Mouse (Mus musculus): Measurements from ENCODE around the gene Ccng2. TPM values are rescaled to one million over a fixed set of nuclear protein-coding genes. Genes with fewer than 3 reads are reported as not detected.

Ccng2 gene
- polyA plus RNA-seq, 2 experiments, result 8.2 to 14.6 TPM

- 81% methylated on average over 3 of the region's 3 CpGs for WGBS (ENCODE audit: insufficient replicate concordance)
- Histone ChIP-seq H3K36me3 (replicated peaks; ENCODE audit: control insufficient read depth, insufficient read depth, low read depth) (no peaks in the 10 kb centered on the region), H3K27ac (no peak overlapping the region), H3K9ac (replicated peaks) (no peak overlapping the region), H3K4me2 (ENCODE audit: low read depth) (no peak overlapping the region), H3K4me3 (ENCODE audit: insufficient read depth in 1 of 2, low read depth in 2 of 2, low read length in 2 of 2) (no peak overlapping the region), H3K4me1 (replicated peaks; ENCODE audit: control insufficient read depth in 2 of 2, insufficient read depth in 2 of 2, low read length in 1 of 2) (peaks cover 29 to 36% of the 10 kb centered on the region in 2 experiments), H3K9me3 (ENCODE audit: control insufficient read depth, low read length) (no peaks in the 10 kb centered on the region), H3K27me3 (ENCODE audit: control insufficient read depth, insufficient read depth, low read length) (no peaks in the 10 kb centered on the region)
- TF ChIP-seq CTCF (IDR thresholded peaks at IDR 0.05; ENCODE audit: low read depth), result no peak
- no peak for TF ChIP-seq EP300 (IDR thresholded peaks at IDR 0.05; ENCODE audit: low read depth)
- DNase-seq (ENCODE audit: low read depth in 3 of 3, low spot score in 3 of 3) (no peak), ATAC-seq (ENCODE audit: insufficient read depth) (no peak)
These were observed 31.2 kb upstream of the Ccng2 start for GRCm38 (mm10) chr5:93235888-93236287.

GRCm38 (mm10) chr5:93236541-93236940 is 30.5 kb upstream of the Ccng2 start:
- TF ChIP-seq EP300 (IDR thresholded peaks at IDR 0.05; ENCODE audit: low read depth) (no peak), CTCF (IDR thresholded peaks at IDR 0.05; ENCODE audit: low read depth) (no peak)
- H3K4me3 ChIP-seq (ENCODE audit: insufficient read depth in 1 of 2, low read depth in 2 of 2, low read length in 2 of 2), result no peak overlapping the region
- no peak overlapping the region for H3K27ac ChIP-seq
- H3K4me2 ChIP-seq (ENCODE audit: low read depth), result no peak overlapping the region
- H3K4me1 ChIP-seq (replicated peaks; ENCODE audit: control insufficient read depth in 2 of 2, insufficient read depth in 2 of 2, low read length in 1 of 2), result peaks cover 33 to 41% of the 10 kb centered on the region in 2 experiments
- 69% methylated on average over 4 of the region's 4 CpGs for WGBS (ENCODE audit: insufficient replicate concordance)
- H3K36me3 ChIP-seq (replicated peaks; ENCODE audit: control insufficient read depth, insufficient read depth, low read depth), result no peaks in the 10 kb centered on the region
- no peak for ATAC-seq (ENCODE audit: insufficient read depth)
- H3K27me3 ChIP-seq (ENCODE audit: control insufficient read depth, insufficient read depth, low read length), result no peaks in the 10 kb centered on the region
- no peak for DNase-seq (ENCODE audit: low read depth in 3 of 3, low spot score in 3 of 3)
- H3K9me3 ChIP-seq (ENCODE audit: control insufficient read depth, low read length), result no peaks in the 10 kb centered on the region
- H3K9ac ChIP-seq (replicated peaks), result no peak overlapping the region

GRCm38 (mm10) chr5:93239590-93240544 is 27.2 kb upstream of the Ccng2 start:
- H3K4me2 ChIP-seq (ENCODE audit: low read depth), result peak overlapping the region; percentile 66
- TF ChIP-seq CTCF (IDR thresholded peaks at IDR 0.05; ENCODE audit: low read depth), result no peak
- TF ChIP-seq EP300 (IDR thresholded peaks at IDR 0.05; ENCODE audit: low read depth), result peak; percentile 97
- peak overlapping the region; percentile 41 for H3K9ac ChIP-seq (replicated peaks)
- DNase-seq (ENCODE audit: low read depth in 3 of 3, low spot score in 3 of 3) (peak; percentile 85 to 90 (median 89)), ATAC-seq (ENCODE audit: insufficient read depth) (peak; percentile 99)
- WGBS (ENCODE audit: insufficient replicate concordance), result 7% methylated on average over 8 of the region's 8 CpGs
- no peaks in the 10 kb centered on the region for H3K27me3 ChIP-seq (ENCODE audit: control insufficient read depth, insufficient read depth, low read length)
- H3K9me3 ChIP-seq (ENCODE audit: control insufficient read depth, low read length), result no peaks in the 10 kb centered on the region
- peak overlapping the region; percentile 96 for H3K27ac ChIP-seq
- no peaks in the 10 kb centered on the region for H3K36me3 ChIP-seq (replicated peaks; ENCODE audit: control insufficient read depth, insufficient read depth, low read depth)
- peaks cover 25 to 32% of the 10 kb centered on the region in 2 experiments for H3K4me1 ChIP-seq (replicated peaks; ENCODE audit: control insufficient read depth in 2 of 2, insufficient read depth in 2 of 2, low read length in 1 of 2)
- H3K4me3 ChIP-seq (ENCODE audit: insufficient read depth in 1 of 2, low read depth in 2 of 2, low read length in 2 of 2), result peak overlapping the region in 1 of 2 experiments; percentile 8; a peak in 2 of 4 replicates

- WGBS (ENCODE audit: insufficient replicate concordance), result 62% methylated on average over 2 of the region's 2 CpGs
- Histone ChIP-seq H3K36me3 (replicated peaks; ENCODE audit: control insufficient read depth, insufficient read depth, low read depth) (no peaks in the 10 kb centered on the region), H3K4me1 (replicated peaks; ENCODE audit: control insufficient read depth in 2 of 2, insufficient read depth in 2 of 2, low read length in 1 of 2) (peaks cover 9 to 13% of the 10 kb centered on the region in 2 experiments), H3K9ac (replicated peaks) (no peak overlapping the region), H3K9me3 (ENCODE audit: control insufficient read depth, low read length) (no peaks in the 10 kb centered on the region), H3K27me3 (ENCODE audit: control insufficient read depth, insufficient read depth, low read length) (no peaks in the 10 kb centered on the region), H3K4me2 (ENCODE audit: low read depth) (no peak overlapping the region), H3K4me3 (ENCODE audit: insufficient read depth in 1 of 2, low read depth in 2 of 2, low read length in 2 of 2) (no peak overlapping the region), H3K27ac (no peak overlapping the region)
- DNase-seq (ENCODE audit: low read depth in 3 of 3, low spot score in 3 of 3) (no peak), ATAC-seq (ENCODE audit: insufficient read depth) (no peak)
- no peak for TF ChIP-seq EP300 (IDR thresholded peaks at IDR 0.05; ENCODE audit: low read depth)
- no peak for TF ChIP-seq CTCF (IDR thresholded peaks at IDR 0.05; ENCODE audit: low read depth)
These were observed 21.8 kb upstream of the Ccng2 start for GRCm38 (mm10) chr5:93245280-93245679.

- Histone ChIP-seq H3K4me3 (ENCODE audit: insufficient read depth in 1 of 2, low read depth in 2 of 2, low read length in 2 of 2) (no peak overlapping the region), H3K9me3 (ENCODE audit: control insufficient read depth, low read length) (no peaks in the 10 kb centered on the region), H3K9ac (replicated peaks) (no peak overlapping the region), H3K27me3 (ENCODE audit: control insufficient read depth, insufficient read depth, low read length) (no peaks in the 10 kb centered on the region), H3K36me3 (replicated peaks; ENCODE audit: control insufficient read depth, insufficient read depth, low read depth) (no peaks in the 10 kb centered on the region), H3K27ac (no peak overlapping the region), H3K4me1 (replicated peaks; ENCODE audit: control insufficient read depth in 2 of 2, insufficient read depth in 2 of 2, low read length in 1 of 2) (no peaks in the 10 kb centered on the region), H3K4me2 (ENCODE audit: low read depth) (no peak overlapping the region)
- 66% methylated on average over 6 of the region's 6 CpGs for WGBS (ENCODE audit: insufficient replicate concordance)
- no peak for TF ChIP-seq EP300 (IDR thresholded peaks at IDR 0.05; ENCODE audit: low read depth)
- DNase-seq (ENCODE audit: low read depth in 3 of 3, low spot score in 3 of 3) (no peak), ATAC-seq (ENCODE audit: insufficient read depth) (no peak)
These were observed 17.0 kb upstream of the Ccng2 start for GRCm38 (mm10) chr5:93249940-93250578.

Data from liver, embryonic 14.5 days (tissue).